Mouse (Mus musculus): ENCODE measurements at regions not wholly inside any gene's neighbourhood (a gene's known extent, or its start where the extent isn't known, plus 50 kb on each side); places are given as distances from the start of the nearest gene placed in this dataset.

- TF ChIP-seq GATA1 (IDR thresholded peaks at IDR 0.05; ENCODE audit: low read length) (no peak), TAL1 (IDR thresholded peaks at IDR 0.05; ENCODE audit: low read length) (no peak)
These were observed 641.1 kb upstream of the Fam19a5 start for GRCm38 (mm10) chr15:86903006-86903405.
